Mouse (Mus musculus) liver, adult (tissue): ENCODE results near the gene Pik3c2b.

ENCODE experiments used
- GATA4 ChIP-seq: IDR thresholded peaks from 2 replicates; pipeline ENCODE4 v1.6.1; 2014; ENCODE audit warnings: mild to moderate bottlenecking, low read length; ENCODE audit not compliant: insufficient replicate concordance

Gene Pik3c2b

DNA sequence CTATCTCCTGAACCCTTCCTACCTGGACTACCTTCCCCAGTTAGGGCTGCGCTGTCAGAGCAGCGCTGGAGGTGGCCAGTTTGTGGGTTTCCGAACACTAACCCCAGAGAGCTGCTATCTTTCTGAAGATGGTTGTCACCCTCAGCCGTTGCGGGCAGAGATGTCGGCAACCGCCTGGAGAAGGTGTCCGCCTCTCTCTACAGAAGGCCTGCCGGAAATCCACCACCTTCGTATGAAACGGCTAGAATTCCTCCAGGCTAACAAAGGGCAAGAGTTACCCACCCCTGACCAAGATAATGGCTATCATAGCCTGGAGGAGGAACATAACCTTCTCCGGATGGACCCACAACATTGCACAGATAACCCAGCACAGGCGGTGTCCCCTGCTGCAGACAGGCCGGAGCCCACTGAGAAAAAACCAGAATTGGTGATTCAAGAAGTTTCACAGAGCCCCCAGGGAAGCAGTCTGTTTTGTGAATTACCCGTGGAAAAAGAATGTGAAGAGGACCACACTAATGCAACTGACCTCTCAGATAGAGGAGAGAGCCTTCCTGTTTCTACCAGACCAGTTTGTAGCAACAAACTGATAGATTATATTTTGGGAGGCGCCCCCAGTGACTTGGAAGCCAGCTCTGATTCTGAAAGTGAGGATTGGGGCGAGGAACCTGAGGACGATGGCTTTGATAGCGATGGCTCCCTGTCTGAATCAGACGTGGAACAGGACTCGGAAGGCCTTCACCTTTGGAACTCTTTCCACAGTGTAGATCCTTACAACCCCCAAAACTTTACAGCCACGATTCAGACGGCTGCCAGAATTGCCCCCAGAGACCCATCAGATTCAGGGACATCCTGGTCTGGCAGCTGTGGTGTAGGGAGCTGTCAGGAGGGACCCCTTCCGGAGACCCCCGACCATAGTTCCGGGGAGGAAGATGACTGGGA lies 87.2 kb downstream of the Pik3c2b start:
- TF ChIP-seq GATA4, result peak; percentile 33; the same call in 1 of the 2 replicates

DNA sequence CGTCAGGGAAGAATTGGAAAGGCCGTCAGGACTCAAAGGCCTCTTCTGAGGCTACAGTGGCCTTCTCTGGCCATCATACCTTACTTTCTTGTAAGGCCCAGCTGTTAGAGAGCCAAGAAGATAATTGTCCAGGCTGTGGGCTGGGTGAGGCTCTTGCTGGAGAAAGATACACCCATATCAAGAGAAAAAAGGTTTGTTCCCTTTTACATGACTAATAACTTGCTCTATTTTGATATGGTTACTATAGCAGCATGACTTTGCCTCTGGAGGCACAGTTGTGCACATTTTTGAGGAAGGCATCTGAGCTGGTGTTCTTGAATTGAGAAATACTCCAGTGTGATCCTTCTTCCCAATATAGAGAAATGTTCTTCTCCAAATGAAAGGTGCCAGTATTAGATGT lies 88.0 kb downstream of the Pik3c2b start:
- TF ChIP-seq GATA4, result no peak

DNA sequence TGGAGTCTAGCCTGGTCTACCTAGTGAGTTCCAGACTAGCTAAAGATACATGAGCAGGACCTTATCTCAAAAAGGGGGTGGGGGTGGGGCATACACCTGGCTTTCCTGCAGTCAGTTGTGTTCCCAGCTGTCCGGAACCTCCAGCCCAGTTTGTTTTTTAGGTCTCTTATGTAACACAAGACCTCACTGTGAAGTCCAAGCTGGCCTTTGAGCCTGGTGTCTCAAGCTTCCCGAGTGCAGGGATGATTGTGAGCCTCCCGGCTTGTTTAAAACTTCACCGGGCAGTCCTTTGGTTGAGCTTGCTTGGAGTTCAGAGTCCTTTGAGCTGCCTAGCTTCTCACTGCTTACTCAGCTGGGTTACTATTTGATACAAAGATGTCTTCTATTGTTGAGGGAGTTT lies 88.6 kb downstream of the Pik3c2b start:
- TF ChIP-seq GATA4, result peak; percentile 94

DNA sequence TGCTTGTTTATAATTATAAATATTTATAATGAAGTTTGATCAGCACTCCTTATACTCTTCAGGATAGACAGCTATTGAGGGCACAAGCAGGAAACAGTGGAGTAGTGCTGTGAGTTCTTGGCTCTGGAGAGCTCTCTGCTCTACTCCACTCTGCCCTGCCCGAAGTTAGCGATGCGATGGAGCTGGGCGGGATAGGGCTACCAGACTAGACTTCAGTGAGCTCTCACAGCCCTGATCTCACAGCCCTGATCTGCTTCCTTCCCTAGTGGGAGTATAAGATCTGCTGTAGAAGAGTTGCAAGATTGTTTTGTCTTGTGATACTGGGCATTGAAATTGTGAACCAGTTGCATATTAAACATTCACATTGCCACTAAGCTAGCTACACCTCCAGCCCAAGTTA lies 89.4 kb downstream of the Pik3c2b start:
- no peak for TF ChIP-seq GATA4

DNA sequence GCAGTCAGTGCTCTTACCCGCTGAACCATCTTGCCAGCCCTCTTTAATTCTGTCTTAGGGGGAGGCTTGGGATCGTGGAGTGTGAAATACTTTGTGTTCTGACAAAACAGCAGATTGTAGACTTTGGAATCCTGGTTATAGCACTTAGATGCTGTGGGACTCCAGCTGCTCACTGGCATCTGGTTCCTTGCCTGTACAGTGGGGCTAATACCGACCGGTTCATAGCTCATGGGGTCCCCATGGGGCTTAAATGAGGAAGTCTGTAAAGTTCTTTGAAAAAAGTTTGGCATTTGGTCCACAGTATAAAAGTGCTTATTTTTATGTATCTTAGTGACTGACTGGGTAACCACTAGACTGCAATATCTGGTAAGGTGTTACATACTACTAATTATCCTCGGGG lies 90.3 kb downstream of the Pik3c2b start:
- no peak for TF ChIP-seq GATA4

DNA sequence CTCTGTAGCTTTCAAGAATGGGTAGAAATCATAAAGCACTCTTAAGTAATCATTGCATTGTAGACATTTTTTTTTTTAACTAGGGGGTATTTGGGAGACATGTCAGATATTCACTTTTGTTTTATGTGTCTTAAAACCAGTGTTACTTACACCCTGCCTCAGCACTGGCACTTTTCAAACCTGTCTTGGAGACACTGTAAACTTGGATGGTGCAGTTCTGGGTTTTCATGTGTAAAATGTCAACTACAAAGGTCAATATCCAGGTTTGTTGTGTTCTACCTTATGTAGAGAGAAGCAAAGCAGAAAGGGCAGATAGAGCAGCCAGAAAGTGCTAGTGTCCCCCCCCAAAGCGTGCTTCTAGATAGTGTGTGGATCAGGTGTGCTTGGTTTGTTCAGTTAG lies 92.9 kb downstream of the Pik3c2b start:
- no peak for TF ChIP-seq GATA4

DNA sequence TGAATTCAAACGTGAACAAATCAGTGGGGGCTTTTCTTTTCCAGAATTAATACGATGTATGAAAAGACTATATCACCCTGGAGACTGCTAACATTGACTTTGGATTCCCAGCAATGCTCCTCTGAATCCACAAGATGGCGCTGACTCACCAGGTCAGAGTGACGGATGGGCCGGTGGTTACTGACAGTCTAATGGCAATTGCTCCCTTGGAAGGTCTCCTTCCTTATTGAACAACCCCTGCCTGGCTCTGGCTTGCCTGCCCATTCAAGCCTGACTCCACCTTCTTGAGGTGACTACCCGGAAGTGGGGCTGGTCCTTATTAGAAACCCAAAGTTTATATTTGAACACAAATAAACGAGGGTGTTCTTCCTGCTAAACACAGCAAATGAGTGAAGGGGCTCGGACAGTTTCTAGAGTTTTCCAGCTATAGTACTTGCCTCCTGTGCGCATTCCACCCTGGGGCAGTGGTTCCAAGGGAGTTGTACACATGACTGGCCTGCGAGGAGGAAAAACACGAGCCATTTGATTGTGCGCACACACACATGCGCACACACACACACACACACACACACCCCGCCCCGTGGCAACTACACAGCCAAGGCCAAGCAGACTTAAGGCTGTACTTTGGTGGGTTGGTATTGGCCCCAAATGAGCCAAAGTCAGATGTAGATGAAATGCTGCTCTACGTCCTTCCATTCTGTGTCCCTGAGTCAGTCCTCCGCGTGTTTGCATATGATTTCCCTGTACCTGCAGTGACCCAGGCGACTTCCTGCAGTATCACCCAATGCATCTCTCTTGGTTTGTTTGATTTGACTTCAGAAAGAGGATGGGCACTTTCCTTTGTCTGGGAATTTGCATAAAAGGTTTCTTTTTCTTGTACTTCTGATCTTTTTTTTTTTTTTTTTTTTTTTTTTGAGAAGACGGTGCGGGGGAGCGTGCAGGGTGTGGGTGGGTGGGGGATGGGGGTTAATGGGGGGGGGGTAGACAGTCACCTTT lies 100.8 kb downstream of the Pik3c2b start:
- TF ChIP-seq GATA4, result no peak

DNA sequence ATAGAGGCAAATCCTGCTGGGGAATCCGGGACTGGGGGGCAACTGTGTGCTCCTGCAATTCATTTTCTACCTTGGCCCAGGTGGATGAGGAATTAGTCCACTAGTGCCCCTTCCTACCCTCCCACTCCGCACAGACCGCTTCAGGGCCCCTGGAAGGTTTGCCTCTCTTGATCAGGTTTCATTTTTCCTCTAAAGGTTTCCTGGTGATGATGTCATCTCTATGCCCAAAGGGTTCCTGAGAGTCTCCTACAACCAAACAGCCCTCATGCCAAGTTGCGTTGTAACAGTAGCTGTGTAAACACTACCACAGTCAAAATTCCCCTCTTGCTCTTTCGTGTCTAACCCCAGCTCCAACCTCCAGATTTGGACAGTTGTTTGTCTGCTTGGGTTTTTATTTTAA lies 101.9 kb downstream of the Pik3c2b start:
- TF ChIP-seq GATA4, result no peak

DNA sequence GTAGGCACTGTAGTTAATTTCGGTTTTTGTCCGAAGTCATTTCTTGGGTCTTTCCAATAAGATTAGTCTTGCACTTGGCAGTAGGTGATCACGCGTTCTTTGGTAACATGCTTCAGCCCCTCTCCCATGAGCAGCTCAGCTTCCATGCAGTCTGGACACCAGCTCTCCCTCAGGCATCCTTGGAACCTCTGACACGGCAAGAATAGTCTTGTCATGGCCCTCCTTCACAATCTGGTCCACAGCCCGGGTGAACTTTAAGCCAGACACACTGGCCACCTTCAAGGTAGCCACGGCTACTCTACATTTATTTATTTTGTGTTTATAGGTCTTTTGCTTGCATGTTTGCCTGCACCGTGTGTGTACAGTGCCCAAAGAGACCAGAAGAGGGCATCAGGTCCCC lies 102.7 kb downstream of the Pik3c2b start:
- TF ChIP-seq GATA4, result no peak

DNA sequence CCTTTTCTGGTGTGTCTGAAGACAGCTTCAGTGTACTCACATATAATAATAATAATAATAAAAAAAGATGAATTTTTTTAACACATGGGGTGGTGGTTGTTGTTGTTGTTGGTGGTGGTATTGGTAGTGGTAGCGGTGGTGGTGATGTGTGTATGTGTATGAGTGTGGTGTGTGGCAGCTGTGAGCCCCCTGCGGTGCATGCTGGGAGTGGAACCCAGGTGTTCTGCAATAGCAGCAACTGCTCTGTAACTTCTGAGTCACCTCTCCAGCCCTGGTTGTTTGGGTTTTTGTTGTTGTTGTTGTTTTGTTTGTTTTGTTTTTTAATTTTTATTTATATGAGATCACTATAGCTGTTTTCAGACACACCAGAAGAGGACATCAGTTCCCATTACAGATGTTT lies 105.1 kb downstream of the Pik3c2b start:
- no peak for TF ChIP-seq GATA4

DNA sequence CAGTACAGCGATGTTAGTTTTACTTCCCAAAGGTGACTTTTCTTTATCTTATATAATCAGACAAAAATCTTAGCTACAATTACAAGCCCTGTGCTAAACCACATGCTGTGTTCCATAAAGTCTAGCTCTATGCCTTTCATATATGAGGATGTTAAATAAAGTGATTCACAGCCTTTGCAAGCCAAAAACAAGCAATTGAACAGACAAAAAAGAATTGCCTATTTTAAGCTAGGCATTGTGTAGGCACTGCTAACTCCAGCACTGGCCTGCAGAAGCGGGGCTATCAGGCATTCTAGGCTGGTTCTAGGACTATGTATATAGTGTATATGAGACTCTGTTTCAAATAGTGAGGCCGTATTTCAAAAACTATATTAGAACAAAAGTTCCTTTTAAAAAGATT lies 106.7 kb downstream of the Pik3c2b start:
- TF ChIP-seq GATA4, result no peak

DNA sequence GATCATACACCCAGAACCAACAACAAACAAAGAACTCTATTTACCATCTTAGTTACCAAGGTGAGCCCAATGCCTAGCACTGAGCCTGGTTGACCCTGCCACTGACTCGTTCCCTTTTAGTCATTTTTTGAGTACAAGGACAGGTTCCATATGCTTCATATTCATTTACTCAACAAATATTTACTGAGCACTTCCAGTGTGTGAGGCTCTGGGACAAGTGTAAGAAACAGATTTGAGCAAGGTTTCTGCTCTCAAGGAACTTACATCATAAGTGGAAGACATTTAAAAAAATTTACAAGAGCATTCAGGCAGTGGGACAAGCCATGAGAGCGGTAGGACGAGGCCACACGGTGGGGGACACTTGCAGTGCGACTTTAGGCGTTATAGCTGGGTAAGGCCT lies 109.8 kb downstream of the Pik3c2b start:
- TF ChIP-seq GATA4, result no peak
